Mouse (Mus musculus) MEL (cell line): ENCODE measurements at regions not wholly inside any gene's neighbourhood (a gene's known extent, or its start where the extent isn't known, plus 50 kb on each side); places are given as distances from the start of the nearest gene placed in this dataset.

Experiments used
- DNase-seq: peaks from one replicate; pipeline ENCODE4 v3.0.0; 2011; ENCODE audit warnings: low read depth, low spot score
- H3K27ac ChIP-seq: 2 replicates; pipeline ENCODE4 v1.5.1; 2012; ENCODE audit warnings: low read depth, mild to moderate bottlenecking, control low read depth, low read length, moderate library complexity; ENCODE audit not compliant: control insufficient read depth
- H3K27me3 ChIP-seq, 2 experiments: fragments of 150-350 bp in 1 of 2; sonication (generic) in 1 of 2; 2 replicates each; pipeline ENCODE4 v1.6.1; 2012; ENCODE audit warnings: low read length in 2 of 2, mild to moderate bottlenecking in 2 of 2, improper control_type of control experiment in 1 of 2, moderate library complexity in 1 of 2; ENCODE audit not compliant: insufficient read depth in 2 of 2, control insufficient read depth in 1 of 2
- H3K36me3 ChIP-seq, 2 experiments: 2 replicates each; pipeline ENCODE4 v1.6.1; 2012 to 2014; ENCODE audit warnings: low read length in 2 of 2, improper control_type of control experiment in 1 of 2, inconsistent platforms in 1 of 2, mild to moderate bottlenecking in 1 of 2; ENCODE audit not compliant: insufficient read depth in 2 of 2, control insufficient read depth in 1 of 2
- H3K4me1 ChIP-seq, 2 experiments: fragments of 150-350 bp in 1 of 2; sonication (generic) in 1 of 2; 2 replicates each; pipeline ENCODE4 v1.6.1; 2012; ENCODE audit warnings: low read length in 2 of 2, improper control_type of control experiment in 1 of 2, mild to moderate bottlenecking in 1 of 2; ENCODE audit not compliant: insufficient read depth in 2 of 2, control insufficient read depth in 1 of 2
- H3K4me3 ChIP-seq, 2 experiments: fragments of 150-350 bp in 1 of 2; sonication (generic) in 1 of 2; 2 replicates each; pipeline ENCODE4 v1.5.1; 2012; ENCODE audit warnings: low read depth in 2 of 2, low read length in 2 of 2, mild to moderate bottlenecking in 2 of 2, moderate library complexity in 2 of 2, control low read depth in 1 of 2, improper control_type of control experiment in 1 of 2; ENCODE audit not compliant: control insufficient read depth in 1 of 2, insufficient read depth in 1 of 2
- H3K79me2 ChIP-seq: 2 replicates; pipeline ENCODE4 v1.6.1; 2012; ENCODE audit warnings: mild to moderate bottlenecking, low read length, moderate library complexity; ENCODE audit not compliant: control insufficient read depth, poor library complexity, insufficient read depth
- H3K9ac ChIP-seq: 2 replicates; pipeline ENCODE4 v1.6.1; 2012; ENCODE audit warnings: low read depth, mild to moderate bottlenecking, control low read depth, low read length, moderate library complexity; ENCODE audit not compliant: control insufficient read depth, poor library complexity, severe bottlenecking
- H3K9me3 ChIP-seq: fragments of 150-350 bp; sonication (generic); replicated peaks from 2 replicates; pipeline ENCODE4 v1.6.1; 2012; ENCODE audit warnings: mild to moderate bottlenecking, low read length, improper control_type of control experiment, moderate library complexity; ENCODE audit not compliant: insufficient read depth
- CTCF ChIP-seq, 3 experiments: IDR thresholded peaks in 2 of 3; conservative IDR thresholded peaks in 1 of 3; 2 replicates each; pipeline ENCODE4 v1.5.1; 2011 to 2012; ENCODE audit warnings: low read length in 3 of 3, low read depth in 2 of 3, mild to moderate bottlenecking in 2 of 3, improper control_type of control experiment in 1 of 3, inconsistent platforms in 1 of 3, mixed read lengths in 1 of 3, moderate library complexity in 1 of 3; ENCODE audit not compliant: control insufficient read depth in 1 of 3, insufficient read depth in 1 of 3, poor library complexity in 1 of 3, severe bottlenecking in 1 of 3
- ELF1 ChIP-seq: IDR thresholded peaks from 2 replicates; pipeline ENCODE4 v1.6.1; 2014; ENCODE audit warnings: low read depth, mild to moderate bottlenecking, inconsistent platforms, low read length, improper control_type of control experiment, moderate library complexity
- EP300 ChIP-seq, 2 experiments: IDR thresholded peaks; 2 replicates each; pipeline ENCODE4 v1.6.1; 2011; ENCODE audit warnings: improper control_type of control experiment in 2 of 2, low read length in 2 of 2, low read depth in 1 of 2, mild to moderate bottlenecking in 1 of 2
- GABPA ChIP-seq: IDR thresholded peaks from 2 replicates; pipeline ENCODE4 v1.6.1; 2012; ENCODE audit warnings: low read depth, mild to moderate bottlenecking, inconsistent platforms, low read length, improper control_type of control experiment, moderate library complexity
- HCFC1 ChIP-seq: IDR thresholded peaks from 2 replicates; pipeline ENCODE4 v1.6.1; 2012; ENCODE audit warnings: low read depth, mild to moderate bottlenecking, inconsistent platforms, low read length, improper control_type of control experiment, moderate library complexity
- JUND ChIP-seq: IDR thresholded peaks from 2 replicates; pipeline ENCODE4 v1.6.1; 2011; ENCODE audit warnings: low read depth, mild to moderate bottlenecking, improper control_type of control experiment, low read length
- MAFK ChIP-seq: IDR thresholded peaks from 2 replicates; pipeline ENCODE4 v1.6.1; 2011; ENCODE audit warnings: low read depth, mild to moderate bottlenecking, low read length, improper control_type of control experiment, borderline replicate concordance
- MAZ ChIP-seq: IDR thresholded peaks from 2 replicates; pipeline ENCODE4 v1.6.1; 2012; ENCODE audit warnings: low read depth, mild to moderate bottlenecking, inconsistent platforms, low read length, improper control_type of control experiment
- MXI1 ChIP-seq: IDR thresholded peaks from 2 replicates; pipeline ENCODE4 v1.6.1; 2011; ENCODE audit warnings: mild to moderate bottlenecking, low read depth, low read length, improper control_type of control experiment
- NRF1 ChIP-seq: IDR thresholded peaks from 2 replicates; pipeline ENCODE4 v1.6.1; 2014; ENCODE audit warnings: low read depth, mild to moderate bottlenecking, inconsistent platforms, low read length, improper control_type of control experiment, moderate library complexity; ENCODE audit not compliant: poor library complexity, insufficient read depth, severe bottlenecking
- POLR2AphosphoS2 ChIP-seq: IDR thresholded peaks from 2 replicates; pipeline ENCODE4 v1.6.1; 2011; ENCODE audit warnings: low read length, improper control_type of control experiment
- RCOR1 ChIP-seq: IDR thresholded peaks from 2 replicates; pipeline ENCODE4 v1.6.1; 2012; ENCODE audit warnings: low read depth, mild to moderate bottlenecking, inconsistent platforms, low read length, improper control_type of control experiment
- SIN3A ChIP-seq: IDR thresholded peaks from 2 replicates; pipeline ENCODE4 v1.6.1; 2012; ENCODE audit warnings: low read length, improper control_type of control experiment, inconsistent platforms
- SMC3 ChIP-seq: IDR thresholded peaks from 2 replicates; pipeline ENCODE4 v1.6.1; 2011; ENCODE audit warnings: low read depth, low read length, improper control_type of control experiment
- UBTF ChIP-seq: IDR thresholded peaks from 2 replicates; pipeline ENCODE4 v1.6.1; 2012; ENCODE audit warnings: low read depth, mild to moderate bottlenecking, inconsistent platforms, low read length, improper control_type of control experiment, moderate library complexity, borderline replicate concordance; ENCODE audit not compliant: insufficient read depth
- USF1 ChIP-seq: IDR thresholded peaks from 2 replicates; pipeline ENCODE4 v1.6.1; 2014; ENCODE audit warnings: low read depth, mild to moderate bottlenecking, inconsistent platforms, low read length, improper control_type of control experiment, moderate library complexity
- USF2 ChIP-seq, 2 experiments: IDR thresholded peaks; 2 replicates each; pipeline ENCODE4 v1.6.1; 2011 to 2012; ENCODE audit warnings: improper control_type of control experiment in 2 of 2, low read length in 2 of 2, borderline replicate concordance in 1 of 2, inconsistent platforms in 1 of 2, low read depth in 1 of 2, mild to moderate bottlenecking in 1 of 2; ENCODE audit not compliant: insufficient read depth in 1 of 2

GRCm38 (mm10) chr2:166305044-166306002, 149.9 kb upstream of the Sulf2 start:
- H3K27me3 ChIP-seq = no peaks in the 10 kb centered on the region
- H3K4me1 ChIP-seq = no peaks in the 10 kb centered on the region
- no peak for DNase-seq
- no peak for TF ChIP-seq MAZ
- TF ChIP-seq SMC3 = no peak
- TF ChIP-seq POLR2AphosphoS2 = no peak
- no peaks in the 10 kb centered on the region for H3K9me3 ChIP-seq
- H3K79me2 ChIP-seq = no peaks in the 10 kb centered on the region
- H3K4me3 ChIP-seq = no peak overlapping the region
- H3K27ac ChIP-seq = no peak overlapping the region
- no peak overlapping the region for H3K9ac ChIP-seq
- no peaks in the 10 kb centered on the region for H3K36me3 ChIP-seq

GRCm38 (mm10) chr2:166303854-166304253, 148.4 kb upstream of the Sulf2 start:
- no peaks in the 10 kb centered on the region for H3K27me3 ChIP-seq
- H3K4me3 ChIP-seq = no peak overlapping the region
- no peaks in the 10 kb centered on the region for H3K4me1 ChIP-seq
- H3K27ac ChIP-seq = no peak overlapping the region
- DNase-seq = no peak
- TF ChIP-seq ELF1 (no peak), EP300 (IDR thresholded peaks at IDR 0.05; ENCODE audit: low read depth in 1 of 2, low read length in 2 of 2) (no peak), HCFC1 (no peak), SIN3A (no peak), MAZ (no peak), MAFK (no peak), JUND (no peak), MXI1 (no peak), CTCF (IDR thresholded peaks at IDR 0.05 in 2 of 3, conservative IDR thresholded peaks at IDR 0.05 in 1 of 3; ENCODE audit: control insufficient read depth in 1 of 3, insufficient read depth in 1 of 3, low read depth in 2 of 3, low read length in 3 of 3, poor library complexity in 1 of 3, severe bottlenecking in 1 of 3) (no peak), RCOR1 (no peak), GABPA (no peak), UBTF (no peak), NRF1 (no peak), USF1 (no peak), POLR2AphosphoS2 (no peak), USF2 (IDR thresholded peaks at IDR 0.05; ENCODE audit: borderline replicate concordance in 1 of 2, insufficient read depth in 1 of 2, low read depth in 1 of 2, low read length in 2 of 2) (no peak), SMC3 (no peak)
- TF ChIP-seq, all 39 proteins: peak for 0
- H3K36me3 ChIP-seq = no peaks in the 10 kb centered on the region
- no peaks in the 10 kb centered on the region for H3K9me3 ChIP-seq
- H3K9ac ChIP-seq = no peak overlapping the region
- no peaks in the 10 kb centered on the region for H3K79me2 ChIP-seq
